Mouse (Mus musculus): ENCODE measurements around the gene Got1. TPM values are rescaled to one million over a fixed set of nuclear protein-coding genes. Genes with fewer than 3 reads are reported as not detected.

Got1 gene
- polyA plus RNA-seq, 1 experiment from 2014 or later, result 149 TPM

DNA sequence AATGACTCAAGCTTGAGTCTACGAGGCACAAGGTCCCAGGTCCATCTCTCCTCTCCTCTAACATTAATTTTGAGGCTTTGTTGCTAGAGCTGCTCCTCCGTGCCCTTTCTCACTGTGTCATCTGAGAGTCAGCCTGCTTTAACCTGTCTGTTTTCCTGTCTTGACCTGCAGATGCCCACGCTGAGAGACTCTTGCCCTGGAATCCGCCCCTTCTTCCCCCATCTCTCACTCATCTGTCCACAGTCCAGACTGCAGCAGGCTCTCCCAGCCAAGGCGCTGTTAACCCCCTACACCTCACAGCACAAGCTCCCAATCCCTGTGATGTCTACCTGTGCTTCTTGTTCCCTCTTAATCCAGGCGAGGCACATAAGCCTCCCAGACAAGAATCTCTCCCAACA, 27.1 kb upstream of the Got1 start:
- 63% methylated on average over 6 of the region's 6 CpGs for WGBS

DNA sequence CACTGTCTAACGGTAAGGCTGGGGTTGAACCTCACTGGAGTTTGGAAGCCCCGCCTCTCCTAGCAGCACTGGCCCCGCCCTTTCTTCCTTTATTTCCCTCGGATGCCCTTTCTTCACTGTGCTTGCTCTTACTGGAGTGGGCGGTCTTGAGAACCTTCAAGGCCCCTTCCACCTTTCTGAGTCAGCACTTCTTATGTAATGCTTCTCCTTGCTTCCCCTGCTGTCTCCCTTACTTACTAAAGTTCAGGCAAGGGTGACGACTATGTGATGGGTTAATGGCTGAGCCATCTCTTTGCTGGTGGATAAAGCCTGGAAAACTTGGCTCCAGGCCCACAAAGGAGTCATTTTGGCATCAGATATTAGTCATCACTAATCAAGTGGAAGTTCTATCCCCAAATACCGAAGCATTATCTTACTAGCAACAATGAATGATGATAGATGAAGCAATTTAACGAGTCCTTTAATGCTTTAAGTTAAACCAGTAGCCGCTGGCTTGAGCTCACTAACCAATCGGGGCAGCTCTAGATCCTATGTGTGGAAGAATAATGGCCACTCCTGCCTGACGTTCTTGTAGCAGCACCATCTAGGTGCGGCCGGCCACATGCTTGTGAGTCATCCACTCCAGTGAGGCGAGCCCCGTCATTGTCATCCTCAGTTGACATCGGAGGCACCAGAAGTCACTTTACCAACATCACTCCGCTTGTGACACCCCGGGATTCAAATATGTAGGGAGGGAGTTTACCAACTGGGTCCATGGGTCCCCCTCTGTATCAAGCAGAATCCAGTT, 26.5 kb upstream of the Got1 start:
- 0 out of 4 replicates have a peak, but pooled peaks cover 0 to 2% of the 10 kb centered on the region in 2 experiments for H3K4me1 ChIP-seq (ENCODE audit: control insufficient read depth in 2 of 2, insufficient read depth in 2 of 2, low read length in 2 of 2)
- peaks cover 8% of the 10 kb centered on the region; the same call in 1 of the 2 replicates for H3K27me3 ChIP-seq (ENCODE audit: control insufficient read depth, insufficient read depth, low read length)
- H3K36me3 ChIP-seq (ENCODE audit: control insufficient read depth, insufficient read depth, low read length), result no peaks in the 10 kb centered on the region
- H3K9me3 ChIP-seq (ENCODE audit: control insufficient read depth, low read length), result no peaks in the 10 kb centered on the region
- H3K4me2 ChIP-seq (ENCODE audit: low read length), result no peak overlapping the region
- H3K27ac ChIP-seq (replicated peaks in 1 of 2; ENCODE audit: control insufficient read depth in 1 of 2, insufficient read depth in 1 of 2, low read depth in 2 of 2, low read length in 2 of 2), result no peak overlapping the region
- H3K9ac ChIP-seq (ENCODE audit: low read length), result no peak overlapping the region
- H3K4me3 ChIP-seq (ENCODE audit: control insufficient read depth in 1 of 2, insufficient read depth in 1 of 2, low read depth in 1 of 2, low read length in 2 of 2), result no peak overlapping the region
- WGBS, result 73% methylated on average over 18 of the region's 18 CpGs
- ATAC-seq (ENCODE audit: insufficient number of reproducible peaks, insufficient read depth, low FRiP score, low read depth), result no peak

More for the DNA sequence above, 27.1 kb upstream of the Got1 start:
- Histone ChIP-seq H3K4me1 (ENCODE audit: control insufficient read depth in 2 of 2, insufficient read depth in 2 of 2, low read length in 2 of 2) (no peaks in the 10 kb centered on the region), H3K4me2 (ENCODE audit: low read length) (no peak overlapping the region), H3K27ac (replicated peaks in 1 of 2; ENCODE audit: control insufficient read depth in 1 of 2, insufficient read depth in 1 of 2, low read depth in 2 of 2, low read length in 2 of 2) (no peak overlapping the region), H3K9ac (ENCODE audit: low read length) (no peak overlapping the region), H3K36me3 (ENCODE audit: control insufficient read depth, insufficient read depth, low read length) (no peaks in the 10 kb centered on the region), H3K4me3 (ENCODE audit: control insufficient read depth in 1 of 2, insufficient read depth in 1 of 2, low read depth in 1 of 2, low read length in 2 of 2) (no peak overlapping the region), H3K27me3 (ENCODE audit: control insufficient read depth, insufficient read depth, low read length) (peaks cover 8% of the 10 kb centered on the region; the same call in 1 of the 2 replicates), H3K9me3 (ENCODE audit: control insufficient read depth, low read length) (no peaks in the 10 kb centered on the region)
- ATAC-seq (ENCODE audit: insufficient number of reproducible peaks, insufficient read depth, low FRiP score, low read depth), result no peak

DNA sequence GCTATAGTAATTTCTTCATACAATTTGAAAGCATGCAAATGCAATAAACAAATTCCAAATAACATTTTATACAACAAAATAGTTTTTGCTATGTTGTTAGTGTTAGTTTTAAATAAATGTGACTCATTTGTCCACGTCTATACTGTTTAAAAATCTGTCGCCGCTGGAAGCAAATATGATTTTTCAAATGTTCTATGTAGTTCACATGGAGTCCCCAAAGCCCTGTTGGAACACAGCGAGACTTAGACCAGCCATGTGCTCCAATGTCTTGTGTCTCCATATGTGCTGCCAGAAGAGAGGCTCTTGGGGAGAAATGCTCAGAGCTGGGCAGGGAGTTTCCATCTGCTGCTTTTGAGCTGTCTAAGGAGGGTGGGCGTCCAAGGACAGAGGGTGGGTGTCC, 23.7 kb upstream of the Got1 start:
- H3K36me3 ChIP-seq (ENCODE audit: control insufficient read depth, insufficient read depth, low read length), result no peaks in the 10 kb centered on the region
- WGBS, result 88% methylated on average over 5 of the region's 5 CpGs
- no peak overlapping the region for H3K4me2 ChIP-seq (ENCODE audit: low read length)
- no peak for ATAC-seq (ENCODE audit: insufficient number of reproducible peaks, insufficient read depth, low FRiP score, low read depth)
- no peak overlapping the region for H3K4me3 ChIP-seq (ENCODE audit: control insufficient read depth in 1 of 2, insufficient read depth in 1 of 2, low read depth in 1 of 2, low read length in 2 of 2)
- 0 out of 4 replicates have a peak, but pooled peaks cover 0 to 2% of the 10 kb centered on the region in 2 experiments for H3K4me1 ChIP-seq (ENCODE audit: control insufficient read depth in 2 of 2, insufficient read depth in 2 of 2, low read length in 2 of 2)
- no peaks in the 10 kb centered on the region for H3K9me3 ChIP-seq (ENCODE audit: control insufficient read depth, low read length)
- H3K27me3 ChIP-seq (ENCODE audit: control insufficient read depth, insufficient read depth, low read length), result peaks cover 15% of the 10 kb centered on the region
- H3K27ac ChIP-seq (replicated peaks in 1 of 2; ENCODE audit: control insufficient read depth in 1 of 2, insufficient read depth in 1 of 2, low read depth in 2 of 2, low read length in 2 of 2), result no peak overlapping the region
- H3K9ac ChIP-seq (ENCODE audit: low read length), result no peak overlapping the region

DNA sequence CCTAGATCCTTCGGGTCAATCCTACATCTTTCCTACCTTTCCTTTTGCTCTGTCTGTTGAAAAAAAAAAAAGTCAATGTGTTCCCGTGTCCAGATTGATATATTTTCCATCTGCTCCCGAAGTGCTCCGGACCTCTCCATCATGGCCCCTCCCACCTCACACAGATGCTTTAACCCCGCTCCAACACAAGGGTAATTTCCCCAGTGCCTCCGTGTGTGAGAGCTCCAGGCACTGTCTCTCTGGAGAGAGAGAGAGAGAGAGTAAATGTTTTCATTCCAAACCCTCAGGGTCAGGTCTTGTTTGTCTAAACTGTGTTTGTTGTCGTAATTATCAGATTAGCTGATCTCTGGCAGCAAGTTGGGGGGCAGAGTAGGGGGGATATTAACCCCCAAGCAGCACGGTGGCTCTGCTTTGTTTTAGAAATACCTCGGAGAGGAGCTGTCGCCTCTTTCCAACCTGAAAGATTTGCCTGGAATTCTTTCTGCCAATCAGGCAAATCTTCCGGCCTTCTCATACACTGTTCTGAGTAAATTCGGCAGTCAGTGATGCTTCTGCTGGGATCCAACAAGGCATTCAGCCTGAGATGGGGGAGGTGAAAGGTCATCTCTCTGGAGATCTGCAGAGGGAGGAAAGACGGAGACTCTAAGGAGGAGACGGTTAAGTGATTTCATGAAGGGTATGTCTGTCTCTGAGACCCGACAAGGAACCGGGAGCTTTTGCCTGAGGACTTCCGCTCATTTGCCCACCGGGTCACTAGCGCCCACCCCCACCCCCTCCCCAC, 22.1 kb upstream of the Got1 start:
- Histone ChIP-seq H3K9me3 (ENCODE audit: control insufficient read depth, low read length) (no peaks in the 10 kb centered on the region), H3K4me1 (ENCODE audit: control insufficient read depth in 2 of 2, insufficient read depth in 2 of 2, low read length in 2 of 2) (0 out of 4 replicates have a peak, but pooled peaks cover 0 to 2% of the 10 kb centered on the region in 2 experiments), H3K4me2 (ENCODE audit: low read length) (no peak overlapping the region), H3K9ac (ENCODE audit: low read length) (no peak overlapping the region), H3K27me3 (ENCODE audit: control insufficient read depth, insufficient read depth, low read length) (peaks cover 24% of the 10 kb centered on the region), H3K36me3 (ENCODE audit: control insufficient read depth, insufficient read depth, low read length) (no peaks in the 10 kb centered on the region), H3K4me3 (ENCODE audit: control insufficient read depth in 1 of 2, insufficient read depth in 1 of 2, low read depth in 1 of 2, low read length in 2 of 2) (no peak overlapping the region), H3K27ac (replicated peaks in 1 of 2; ENCODE audit: control insufficient read depth in 1 of 2, insufficient read depth in 1 of 2, low read depth in 2 of 2, low read length in 2 of 2) (no peak overlapping the region)
- WGBS, result 11% methylated on average over 19 of the region's 19 CpGs
- ATAC-seq (ENCODE audit: insufficient number of reproducible peaks, insufficient read depth, low FRiP score, low read depth), result no peak

DNA sequence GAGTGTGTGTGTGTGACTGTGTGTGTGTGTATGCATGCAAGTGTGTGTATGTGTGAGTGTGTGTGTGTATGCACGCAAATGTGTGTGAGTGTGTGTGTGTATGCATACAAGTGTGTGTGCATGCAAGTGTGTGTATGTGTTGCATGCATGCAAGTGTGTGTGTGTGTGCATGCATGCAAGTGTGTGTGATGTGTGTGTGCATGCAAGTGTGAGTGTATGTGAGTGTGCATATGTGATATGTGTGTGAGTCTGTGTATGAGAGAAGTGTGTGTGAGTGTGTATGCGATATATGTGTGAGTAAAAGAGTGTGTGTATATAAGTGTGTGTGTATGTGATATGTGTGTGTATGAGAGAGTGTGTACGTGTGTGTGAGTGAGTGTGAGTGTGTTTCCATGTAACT, 11.0 kb upstream of the Got1 start:
- no peaks in the 10 kb centered on the region for H3K36me3 ChIP-seq (ENCODE audit: control insufficient read depth, insufficient read depth, low read length)
- no peaks in the 10 kb centered on the region for H3K27me3 ChIP-seq (ENCODE audit: control insufficient read depth, insufficient read depth, low read length)
- ATAC-seq (ENCODE audit: insufficient number of reproducible peaks, insufficient read depth, low FRiP score, low read depth), result no peak
- H3K27ac ChIP-seq (replicated peaks in 1 of 2; ENCODE audit: control insufficient read depth in 1 of 2, insufficient read depth in 1 of 2, low read depth in 2 of 2, low read length in 2 of 2), result no peak overlapping the region
- H3K4me1 ChIP-seq (ENCODE audit: control insufficient read depth in 2 of 2, insufficient read depth in 2 of 2, low read length in 2 of 2), result no peaks in the 10 kb centered on the region
- no peaks in the 10 kb centered on the region for H3K9me3 ChIP-seq (ENCODE audit: control insufficient read depth, low read length)
- no peak overlapping the region for H3K4me3 ChIP-seq (ENCODE audit: control insufficient read depth in 1 of 2, insufficient read depth in 1 of 2, low read depth in 1 of 2, low read length in 2 of 2)
- no peak overlapping the region for H3K9ac ChIP-seq (ENCODE audit: low read length)
- WGBS, result 79% methylated on average over 3 of the region's 3 CpGs
- no peak overlapping the region for H3K4me2 ChIP-seq (ENCODE audit: low read length)

DNA sequence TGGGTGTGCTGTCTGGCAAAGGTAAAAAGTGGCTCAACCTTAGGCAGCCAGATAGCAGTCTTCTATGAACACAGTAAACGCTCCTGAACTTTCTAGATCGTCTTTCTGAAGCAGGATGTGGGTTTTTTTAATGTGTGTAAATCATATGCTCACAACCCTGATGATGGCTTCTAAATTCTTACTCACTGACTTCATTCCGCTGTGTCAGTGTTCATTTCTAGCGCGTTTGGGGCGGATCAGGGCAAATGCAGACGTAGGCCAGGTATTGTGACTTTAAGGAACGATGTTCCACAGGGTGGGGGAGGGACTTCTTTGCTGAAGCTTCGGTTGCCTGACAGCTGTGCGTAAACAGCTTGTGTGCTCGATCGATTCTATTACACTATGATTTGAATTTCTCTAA, 6.5 kb upstream of the Got1 start:
- H3K9me3 ChIP-seq (ENCODE audit: control insufficient read depth, low read length), result no peaks in the 10 kb centered on the region
- H3K36me3 ChIP-seq (ENCODE audit: control insufficient read depth, insufficient read depth, low read length), result no peaks in the 10 kb centered on the region
- WGBS, result 33% methylated on average over 12 of the region's 12 CpGs
- no peak for ATAC-seq (ENCODE audit: insufficient number of reproducible peaks, insufficient read depth, low FRiP score, low read depth)
- no peak overlapping the region for H3K27ac ChIP-seq (replicated peaks in 1 of 2; ENCODE audit: control insufficient read depth in 1 of 2, insufficient read depth in 1 of 2, low read depth in 2 of 2, low read length in 2 of 2)
- H3K4me2 ChIP-seq (ENCODE audit: low read length), result no peak overlapping the region
- no peak overlapping the region for H3K4me3 ChIP-seq (ENCODE audit: control insufficient read depth in 1 of 2, insufficient read depth in 1 of 2, low read depth in 1 of 2, low read length in 2 of 2)
- no peaks in the 10 kb centered on the region for H3K27me3 ChIP-seq (ENCODE audit: control insufficient read depth, insufficient read depth, low read length)
- H3K4me1 ChIP-seq (ENCODE audit: control insufficient read depth in 2 of 2, insufficient read depth in 2 of 2, low read length in 2 of 2), result no peaks in the 10 kb centered on the region
- no peak overlapping the region for H3K9ac ChIP-seq (ENCODE audit: low read length)

DNA sequence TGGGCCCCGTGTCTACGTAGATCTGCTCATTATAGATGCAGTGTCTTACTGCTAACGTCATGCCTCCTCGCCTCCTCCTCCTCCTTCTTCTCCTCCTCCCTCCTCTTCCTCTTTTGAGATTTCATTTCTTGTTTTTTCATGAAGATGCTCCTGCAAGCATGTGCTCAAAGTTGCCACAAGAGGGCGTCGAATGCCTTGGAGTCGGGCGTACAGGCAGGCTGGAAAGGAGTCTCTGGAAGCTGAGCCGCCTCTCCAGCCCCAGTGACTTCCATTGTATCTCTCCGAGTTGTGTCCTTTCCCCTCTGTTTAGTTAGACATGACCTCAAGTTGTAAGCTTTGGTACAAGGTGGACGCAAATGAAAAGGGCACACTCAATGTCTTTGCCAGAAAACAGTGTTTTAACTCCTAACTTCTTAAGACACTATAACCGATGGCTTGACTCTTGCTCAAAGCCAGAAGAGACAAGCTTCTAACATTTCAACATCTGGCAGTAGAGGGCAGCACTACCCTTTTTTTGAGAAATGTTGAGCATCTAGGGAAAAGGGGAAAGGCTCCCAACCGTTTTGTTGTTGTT, 5.9 kb upstream of the Got1 start:
- Histone ChIP-seq H3K36me3 (ENCODE audit: control insufficient read depth, insufficient read depth, low read length) (no peaks in the 10 kb centered on the region), H3K4me2 (ENCODE audit: low read length) (peak overlapping the region; percentile 48), H3K27ac (replicated peaks in 1 of 2; ENCODE audit: control insufficient read depth in 1 of 2, insufficient read depth in 1 of 2, low read depth in 2 of 2, low read length in 2 of 2) (no peak overlapping the region), H3K27me3 (ENCODE audit: control insufficient read depth, insufficient read depth, low read length) (no peaks in the 10 kb centered on the region), H3K9me3 (ENCODE audit: control insufficient read depth, low read length) (no peaks in the 10 kb centered on the region), H3K4me1 (ENCODE audit: control insufficient read depth in 2 of 2, insufficient read depth in 2 of 2, low read length in 2 of 2) (peaks cover under 1 to 2% of the 10 kb centered on the region in 2 experiments; a peak in 2 of 4 replicates), H3K9ac (ENCODE audit: low read length) (no peak overlapping the region), H3K4me3 (ENCODE audit: control insufficient read depth in 1 of 2, insufficient read depth in 1 of 2, low read depth in 1 of 2, low read length in 2 of 2) (peak overlapping the region in 1 of 2 experiments; percentile 27; a peak in 1 of 4 replicates)
- WGBS, result 4% methylated on average over 13 of the region's 13 CpGs
- ATAC-seq (ENCODE audit: insufficient number of reproducible peaks, insufficient read depth, low FRiP score, low read depth), result no peak

Data from heart, embryonic 14.5 days (tissue).